Mouse (Mus musculus): ENCODE measurements around the gene Car5a. TPM values are rescaled to one million over a fixed set of nuclear protein-coding genes. Genes with fewer than 3 reads are reported as not detected.
A peak's percentile ranks its signal among the peaks of the same experiment; 100 is the strongest.

Gene Car5a
- polyA plus RNA-seq, 1 experiment = not detected

- WGBS = 80% methylated on average over 14 of the region's 14 CpGs
- H3K4me3 ChIP-seq (ENCODE audit: insufficient read depth, low read depth, low read length) = no peak overlapping the region
- H3K27ac ChIP-seq (ENCODE audit: insufficient read depth, low read depth, low read length) = no peak overlapping the region
- H3K4me1 ChIP-seq (ENCODE audit: control insufficient read depth, insufficient read depth, low read length) = peaks cover 9% of the 10 kb centered on the region; the same call in 1 of the 2 replicates
- no peak for TF ChIP-seq POLR2A (IDR thresholded peaks at IDR 0.05; ENCODE audit: insufficient read depth, low read depth, low read length)
- no peak for TF ChIP-seq CTCF (IDR thresholded peaks at IDR 0.05; ENCODE audit: insufficient read depth, low read depth, low read length)
Measured at GRCm38 (mm10) chr8:121932668-121933520, 11.8 kb downstream of the Car5a start.

DNA sequence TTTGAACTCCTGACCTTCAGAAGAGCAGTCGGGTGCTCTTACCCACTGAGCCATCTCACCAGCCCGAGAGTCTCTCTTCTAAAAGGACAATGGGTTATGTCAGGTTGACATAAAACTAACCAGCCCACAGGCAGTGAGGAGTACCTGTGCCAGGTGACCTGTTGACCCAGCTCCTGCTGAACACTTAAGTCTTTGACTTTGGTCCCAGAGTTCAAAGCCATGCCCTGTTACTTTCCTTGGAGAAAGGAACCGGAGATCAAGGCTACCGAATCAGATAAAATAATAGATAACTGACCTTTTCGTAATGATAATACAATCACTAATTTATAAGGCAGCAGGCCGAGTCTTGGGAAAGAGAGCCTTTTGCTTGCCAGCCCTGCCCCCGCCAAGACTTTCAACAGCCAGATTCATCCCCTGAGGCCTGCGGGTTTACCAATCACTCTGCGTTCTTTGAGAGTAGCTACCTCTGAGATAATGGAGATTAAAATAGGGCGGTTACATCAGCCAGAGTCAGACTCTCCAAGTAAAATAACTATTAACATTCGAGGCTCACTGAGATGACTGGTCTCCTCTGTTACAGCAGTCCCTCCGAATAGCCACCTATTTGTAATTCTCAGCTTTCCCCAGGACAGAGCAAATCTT lies 12.6 kb downstream of the Car5a start:
- 59% methylated on average over 12 of the region's 12 CpGs for WGBS
- Histone ChIP-seq H3K27ac (ENCODE audit: insufficient read depth, low read depth, low read length) (no peak overlapping the region), H3K4me1 (ENCODE audit: control insufficient read depth, insufficient read depth, low read length) (peaks cover 11% of the 10 kb centered on the region; the same call in 1 of the 2 replicates), H3K4me3 (ENCODE audit: insufficient read depth, low read depth, low read length) (no peak overlapping the region)
- TF ChIP-seq CTCF (IDR thresholded peaks at IDR 0.05; ENCODE audit: insufficient read depth, low read depth, low read length) (no peak), POLR2A (IDR thresholded peaks at IDR 0.05; ENCODE audit: insufficient read depth, low read depth, low read length) (no peak)

DNA sequence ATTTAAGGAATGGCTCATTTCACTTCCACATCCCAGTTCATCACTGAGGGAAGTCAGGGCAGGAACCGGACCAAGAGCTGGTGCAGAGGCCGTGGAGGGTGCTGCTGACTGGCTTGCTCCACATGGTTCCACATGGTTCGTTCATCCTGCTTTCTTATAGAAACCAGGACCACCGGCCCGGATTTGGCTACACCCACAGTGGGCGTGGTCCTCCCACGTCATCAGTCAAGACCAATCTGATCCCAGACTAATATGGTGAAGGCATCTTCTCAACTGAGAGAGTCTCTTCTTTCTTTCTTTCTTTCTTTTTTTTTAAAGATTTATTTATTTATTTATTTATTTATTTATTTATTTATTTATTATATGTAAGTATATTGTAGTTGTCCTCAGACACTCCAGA lies 13.1 kb downstream of the Car5a start:
- TF ChIP-seq POLR2A (IDR thresholded peaks at IDR 0.05; ENCODE audit: insufficient read depth, low read depth, low read length) (no peak), CTCF (IDR thresholded peaks at IDR 0.05; ENCODE audit: insufficient read depth, low read depth, low read length) (no peak)
- H3K27ac ChIP-seq (ENCODE audit: insufficient read depth, low read depth, low read length) = no peak overlapping the region
- peaks cover 12% of the 10 kb centered on the region; the same call in 1 of the 2 replicates for H3K4me1 ChIP-seq (ENCODE audit: control insufficient read depth, insufficient read depth, low read length)
- WGBS = 77% methylated on average over 7 of the region's 7 CpGs
- no peak overlapping the region for H3K4me3 ChIP-seq (ENCODE audit: insufficient read depth, low read depth, low read length)

- no peak overlapping the region for H3K4me3 ChIP-seq (ENCODE audit: insufficient read depth, low read depth, low read length)
- no peak overlapping the region for H3K27ac ChIP-seq (ENCODE audit: insufficient read depth, low read depth, low read length)
- peaks cover 5% of the 10 kb centered on the region; the same call in 1 of the 2 replicates for H3K4me1 ChIP-seq (ENCODE audit: control insufficient read depth, insufficient read depth, low read length)
- 90% methylated on average over 4 of the region's 4 CpGs for WGBS
- TF ChIP-seq POLR2A (IDR thresholded peaks at IDR 0.05; ENCODE audit: insufficient read depth, low read depth, low read length) (no peak), CTCF (IDR thresholded peaks at IDR 0.05; ENCODE audit: insufficient read depth, low read depth, low read length) (no peak)
Measured at GRCm38 (mm10) chr8:121930047-121930446, 14.7 kb downstream of the Car5a start.

DNA sequence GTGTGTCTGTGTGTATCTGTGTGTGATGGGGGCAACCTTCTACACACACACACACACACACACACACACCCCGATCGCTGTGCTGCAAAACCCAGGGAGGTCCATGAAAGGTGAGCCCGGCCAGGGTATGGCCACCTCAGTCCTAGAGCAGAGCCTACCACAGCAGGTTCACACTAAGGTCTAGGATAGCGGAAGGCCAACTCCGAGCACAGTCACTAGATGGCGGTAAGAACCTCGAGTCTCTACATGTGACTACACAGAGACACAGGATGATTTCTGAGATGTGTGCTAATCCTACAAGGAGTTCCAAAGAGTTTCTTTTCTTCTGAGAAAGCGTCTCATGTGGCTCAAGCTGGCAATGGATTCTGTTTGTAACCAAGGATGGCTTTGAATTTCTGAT lies 17.4 kb downstream of the Car5a start:
- H3K4me1 ChIP-seq (ENCODE audit: control insufficient read depth, insufficient read depth, low read length) = peaks cover 3% of the 10 kb centered on the region; the same call in 1 of the 2 replicates
- 44% methylated on average over 8 of the region's 8 CpGs for WGBS

DNA sequence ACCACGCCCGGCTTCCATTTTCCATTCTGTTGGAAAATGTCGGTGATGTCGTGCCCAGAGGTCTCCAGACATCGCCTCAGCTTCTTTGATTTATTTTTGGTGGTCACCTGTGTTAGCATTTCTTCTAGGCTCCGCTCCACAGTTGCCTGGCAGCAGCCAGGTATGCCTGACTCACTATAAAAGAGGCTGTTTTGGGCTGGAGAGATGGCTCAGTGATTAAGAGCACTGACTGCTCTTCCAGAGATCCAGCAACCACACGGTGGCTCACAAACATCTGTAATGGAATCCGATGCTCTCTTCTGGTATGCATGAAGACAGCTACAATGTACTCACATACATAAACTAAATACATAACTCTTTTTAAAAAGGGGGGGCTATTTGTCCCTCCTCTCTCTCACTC lies 18.4 kb downstream of the Car5a start:
- Histone ChIP-seq H3K4me1 (ENCODE audit: control insufficient read depth, insufficient read depth, low read length) (peaks cover 12% of the 10 kb centered on the region), H3K27ac (ENCODE audit: insufficient read depth, low read depth, low read length) (no peak overlapping the region), H3K4me3 (ENCODE audit: insufficient read depth, low read depth, low read length) (no peak overlapping the region)
- WGBS = 58% methylated on average over 8 of the region's 8 CpGs
- TF ChIP-seq POLR2A (IDR thresholded peaks at IDR 0.05; ENCODE audit: insufficient read depth, low read depth, low read length) = no peak
- no peak for TF ChIP-seq CTCF (IDR thresholded peaks at IDR 0.05; ENCODE audit: insufficient read depth, low read depth, low read length)

More for the DNA sequence above, 17.4 kb downstream of the Car5a start:
- Histone ChIP-seq H3K4me3 (ENCODE audit: insufficient read depth, low read depth, low read length) (no peak overlapping the region), H3K27ac (ENCODE audit: insufficient read depth, low read depth, low read length) (no peak overlapping the region)
- TF ChIP-seq CTCF (IDR thresholded peaks at IDR 0.05; ENCODE audit: insufficient read depth, low read depth, low read length) = 0 out of 2 replicates have a peak, but pooled peaks have one; percentile 14
- no peak for TF ChIP-seq POLR2A (IDR thresholded peaks at IDR 0.05; ENCODE audit: insufficient read depth, low read depth, low read length)

DNA sequence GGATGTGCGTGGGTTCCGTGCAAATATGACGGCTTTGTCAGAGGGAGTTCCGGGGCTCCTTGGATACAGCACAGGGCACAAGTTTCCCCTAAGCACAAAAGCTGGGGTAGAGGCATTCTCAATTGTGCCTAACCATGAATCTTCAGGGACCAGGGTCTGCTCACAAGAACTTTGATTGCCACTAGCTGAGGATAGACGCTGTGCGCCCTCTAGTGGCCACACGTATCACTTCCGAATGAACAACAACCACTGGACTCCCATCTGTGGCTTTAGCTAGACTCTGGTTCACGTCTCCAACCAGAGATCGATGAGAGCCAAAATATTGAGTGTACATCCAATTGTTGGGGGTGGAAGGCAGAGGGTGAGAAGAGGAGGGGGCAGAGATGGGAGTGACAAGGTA lies 19.1 kb downstream of the Car5a start:
- H3K4me1 ChIP-seq (ENCODE audit: control insufficient read depth, insufficient read depth, low read length) = peaks cover 18% of the 10 kb centered on the region
- no peak overlapping the region for H3K4me3 ChIP-seq (ENCODE audit: insufficient read depth, low read depth, low read length)
- H3K27ac ChIP-seq (ENCODE audit: insufficient read depth, low read depth, low read length) = no peak overlapping the region
- WGBS = 26% methylated on average over 10 of the region's 10 CpGs
- TF ChIP-seq POLR2A (IDR thresholded peaks at IDR 0.05; ENCODE audit: insufficient read depth, low read depth, low read length) (no peak), CTCF (IDR thresholded peaks at IDR 0.05; ENCODE audit: insufficient read depth, low read depth, low read length) (peak; percentile 54; the same call in 1 of the 2 replicates)

- WGBS = 88% methylated on average over 5 of the region's 5 CpGs
- no peak overlapping the region for H3K27ac ChIP-seq (ENCODE audit: insufficient read depth, low read depth, low read length)
- H3K4me3 ChIP-seq (ENCODE audit: insufficient read depth, low read depth, low read length) = no peak overlapping the region
- H3K4me1 ChIP-seq (ENCODE audit: control insufficient read depth, insufficient read depth, low read length) = peaks cover 18% of the 10 kb centered on the region
- TF ChIP-seq POLR2A (IDR thresholded peaks at IDR 0.05; ENCODE audit: insufficient read depth, low read depth, low read length) = no peak
- TF ChIP-seq CTCF (IDR thresholded peaks at IDR 0.05; ENCODE audit: insufficient read depth, low read depth, low read length) = no peak
Measured at GRCm38 (mm10) chr8:121924681-121925080, 20.0 kb downstream of the Car5a start.

GRCm38 (mm10) chr8:121922101-121922500 lies 22.6 kb downstream of the Car5a start:
- Histone ChIP-seq H3K27ac (ENCODE audit: insufficient read depth, low read depth, low read length) (0 out of 2 replicates have a peak overlapping the region, but pooled peaks have one; percentile 40), H3K4me1 (ENCODE audit: control insufficient read depth, insufficient read depth, low read length) (peaks cover 18% of the 10 kb centered on the region), H3K4me3 (ENCODE audit: insufficient read depth, low read depth, low read length) (no peak overlapping the region)
- WGBS = 55% methylated on average over 8 of the region's 8 CpGs
- TF ChIP-seq POLR2A (IDR thresholded peaks at IDR 0.05; ENCODE audit: insufficient read depth, low read depth, low read length) (no peak), CTCF (IDR thresholded peaks at IDR 0.05; ENCODE audit: insufficient read depth, low read depth, low read length) (no peak)

Data from olfactory bulb, adult 2 months (tissue).